Mouse (Mus musculus): ENCODE measurements around the gene Zfp64. TPM values are rescaled to one million over a fixed set of nuclear protein-coding genes. Genes with fewer than 3 reads are reported as not detected.

The Zfp64 gene
- polyA plus RNA-seq, 1 experiment, result 28.1 TPM

DNA sequence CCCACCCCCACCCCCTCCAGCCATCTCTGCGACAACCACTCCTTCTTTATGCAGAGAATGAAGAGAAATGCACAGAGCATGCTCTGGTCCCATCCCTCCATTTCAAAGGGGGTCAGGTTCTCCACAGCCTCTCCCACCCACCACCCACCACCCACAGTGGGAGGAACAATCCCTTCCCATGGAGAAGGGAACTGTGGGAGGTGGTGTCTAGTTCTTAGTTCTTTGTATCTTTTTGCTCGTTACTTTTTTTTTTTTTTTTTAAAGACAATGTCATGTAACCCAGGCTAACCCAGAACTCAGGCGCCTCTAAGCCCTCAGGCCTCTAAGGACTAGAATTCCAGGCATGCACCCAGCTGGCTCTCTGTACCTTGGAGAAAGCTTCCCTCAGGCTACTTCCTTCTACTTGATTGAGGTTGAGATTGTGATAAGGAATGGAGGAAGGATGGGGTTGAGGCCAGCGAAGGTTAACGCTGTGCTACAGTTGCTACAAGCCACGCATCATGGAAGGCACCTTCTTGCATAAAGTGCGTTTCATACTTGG, 109.1 kb downstream of the Zfp64 start:
- no peak for TF ChIP-seq CTCF (IDR thresholded peaks at IDR 0.05; ENCODE audit: control insufficient read depth, insufficient read depth, insufficient read length)
- no peak for TF ChIP-seq USF1 (IDR thresholded peaks at IDR 0.05; ENCODE audit: low read depth)
- Histone ChIP-seq H3K36me3 (ENCODE audit: control insufficient read depth, insufficient read depth) (no peaks in the 10 kb centered on the region), H3ac (ENCODE audit: control insufficient read depth, insufficient read length, low read depth) (no peak overlapping the region), H3K4me3 (ENCODE audit: insufficient read depth, poor library complexity, severe bottlenecking) (no peak overlapping the region), H3K79me2 (ENCODE audit: control insufficient read depth, insufficient read depth) (no peaks in the 10 kb centered on the region), H3K79me3 (ENCODE audit: low read depth) (no peaks in the 10 kb centered on the region), H3K27me3 (ENCODE audit: control insufficient read depth, insufficient read depth, insufficient read length) (peaks cover 6% of the 10 kb centered on the region)

Other genes starting within 250 kb of the Zfp64 start
- 1.2 TPM for gene Atp9a, start 213.2 kb downstream of the Zfp64 start, polyA plus RNA-seq (2012; fragmentation: generic; extraction: Trizol)
- gene Sall4, start 187.6 kb downstream of the Zfp64 start, polyA plus RNA-seq (2012; fragmentation: generic; extraction: Trizol), result not detected

Measured in C2C12 (cell line).